Mouse (Mus musculus): ENCODE data around the gene Tspan31. TPM values are rescaled to one million over a fixed set of nuclear protein-coding genes. Genes with fewer than 3 reads are reported as not detected.
"Not testable (repeated sequence)": the region's sequence is repeated elsewhere in the genome, so short reads cannot be mapped to it uniquely, and the experiment has no call there.

Tspan31 gene
- polyA plus RNA-seq, 1 experiment = 118 TPM

DNA sequence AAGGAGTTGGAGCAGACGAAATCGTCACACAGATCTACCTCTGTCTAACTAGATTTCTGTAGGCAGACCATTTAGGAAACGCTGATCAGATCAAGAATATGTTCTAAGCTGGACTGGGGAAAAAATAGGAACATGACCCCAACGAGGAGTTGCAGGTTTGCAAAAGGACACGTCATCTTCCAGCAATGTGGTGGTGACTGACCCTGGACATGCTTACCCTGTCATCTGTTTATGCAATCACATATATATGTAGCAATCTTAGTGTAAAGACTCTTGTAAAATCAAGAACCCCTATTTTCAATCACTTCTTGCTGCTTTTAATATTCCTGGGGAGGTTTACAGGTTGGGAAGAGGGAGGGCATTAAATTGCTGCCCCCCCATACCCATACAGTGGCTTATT, 7.6 kb downstream of the Tspan31 start:
- Histone ChIP-seq H3K79me2 (ENCODE audit: control insufficient read depth, insufficient read depth) (peaks cover 42% of the 10 kb centered on the region), H3K4me3 (ENCODE audit: insufficient read depth, poor library complexity, severe bottlenecking) (peak overlapping the region; percentile 29), H3K27me3 (ENCODE audit: control insufficient read depth, insufficient read depth, insufficient read length) (no peaks in the 10 kb centered on the region), H3K36me3 (ENCODE audit: control insufficient read depth, insufficient read depth) (peaks cover 30% of the 10 kb centered on the region), H3K79me3 (ENCODE audit: low read depth) (peaks cover 24% of the 10 kb centered on the region), H3ac (ENCODE audit: control insufficient read depth, insufficient read length, low read depth) (no peak overlapping the region)
- TF ChIP-seq CEBPB (IDR thresholded peaks at IDR 0.05; ENCODE audit: low read depth) = peak; percentile 75
- no peak for TF ChIP-seq USF1 (IDR thresholded peaks at IDR 0.05; ENCODE audit: low read depth)

GRCm38 (mm10) chr10:127062101-127062500, 8.0 kb downstream of the Tspan31 start:
- peaks cover 24% of the 10 kb centered on the region for H3K79me3 ChIP-seq (ENCODE audit: low read depth)

DNA sequence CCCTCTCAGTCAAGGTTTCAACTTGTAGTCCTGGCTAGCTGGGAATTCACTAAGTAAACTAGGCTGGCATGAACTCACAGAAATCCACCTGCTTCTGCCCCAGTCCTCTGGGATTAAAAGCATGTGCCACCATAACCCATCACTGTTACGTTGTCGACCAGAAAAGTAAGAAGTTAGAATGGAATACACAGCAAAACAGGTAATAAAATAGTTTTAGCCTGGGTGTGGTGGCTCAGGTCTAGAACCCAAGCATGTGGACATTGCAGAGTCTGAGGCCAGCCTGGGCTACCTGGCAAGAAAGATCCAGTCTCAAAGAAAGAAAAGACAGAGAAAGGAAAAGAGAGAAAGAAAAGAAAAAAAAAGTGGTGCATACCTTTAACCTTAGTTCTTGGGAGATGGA, 8.6 kb downstream of the Tspan31 start:
- TF ChIP-seq FOSL1 (IDR thresholded peaks at IDR 0.05; ENCODE audit: insufficient read depth, low read length, poor library complexity, severe bottlenecking) (no peak), USF1 (IDR thresholded peaks at IDR 0.05; ENCODE audit: low read depth) (no peak)
- H3K79me2 ChIP-seq (ENCODE audit: control insufficient read depth, insufficient read depth) = peaks cover 32% of the 10 kb centered on the region
- peaks cover 24% of the 10 kb centered on the region for H3K79me3 ChIP-seq (ENCODE audit: low read depth)
- H3K36me3 ChIP-seq (ENCODE audit: control insufficient read depth, insufficient read depth) = peaks cover 20% of the 10 kb centered on the region
- no peak overlapping the region for H3K4me3 ChIP-seq (ENCODE audit: insufficient read depth, poor library complexity, severe bottlenecking)
- H3K27me3 ChIP-seq (ENCODE audit: control insufficient read depth, insufficient read depth, insufficient read length) = no peaks in the 10 kb centered on the region
- no peak overlapping the region for H3ac ChIP-seq (ENCODE audit: control insufficient read depth, insufficient read length, low read depth)

More at GRCm38 (mm10) chr10:127062101-127062500, 8.0 kb downstream of the Tspan31 start:
- not testable (repeated sequence) for H3K27me3 ChIP-seq (ENCODE audit: control insufficient read depth, insufficient read depth, insufficient read length); H3K4me3 ChIP-seq (ENCODE audit: insufficient read depth, poor library complexity, severe bottlenecking); H3ac ChIP-seq (ENCODE audit: control insufficient read depth, insufficient read length, low read depth)
- H3K79me2 ChIP-seq (ENCODE audit: control insufficient read depth, insufficient read depth) = peaks cover 38% of the 10 kb centered on the region
- peaks cover 26% of the 10 kb centered on the region for H3K36me3 ChIP-seq (ENCODE audit: control insufficient read depth, insufficient read depth)

DNA sequence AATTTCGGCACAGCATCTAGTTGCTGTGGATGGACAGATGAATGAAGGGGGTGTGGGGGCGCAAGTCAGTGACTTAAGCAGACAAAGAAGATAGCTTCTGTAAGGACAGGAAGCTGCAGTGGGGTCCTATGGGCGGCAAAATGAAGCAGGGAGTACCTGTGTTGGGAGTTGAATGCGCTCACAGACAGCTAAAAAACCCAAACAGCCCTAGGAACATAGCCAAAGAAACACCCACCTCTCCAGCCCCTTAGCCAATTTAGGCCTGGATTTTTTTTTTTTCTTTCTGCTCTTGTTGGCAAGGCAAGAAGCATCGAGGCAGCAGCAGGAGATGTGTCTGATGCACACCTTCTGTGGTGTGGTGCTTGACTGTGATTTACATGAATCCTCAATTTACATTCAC, 9.0 kb downstream of the Tspan31 start:
- Histone ChIP-seq H3K27me3 (ENCODE audit: control insufficient read depth, insufficient read depth, insufficient read length) (no peaks in the 10 kb centered on the region), H3K79me3 (ENCODE audit: low read depth) (peaks cover 24% of the 10 kb centered on the region)

GRCm38 (mm10) chr10:127059968-127060916, 9.8 kb downstream of the Tspan31 start, which contains the start of gene March9:
TSS of gene March9 (minus strand) at chr10:127060184.
- no peaks in the 10 kb centered on the region for H3K27me3 ChIP-seq (ENCODE audit: control insufficient read depth, insufficient read depth, insufficient read length)

More for the DNA sequence above, 9.0 kb downstream of the Tspan31 start:
- peaks cover 28% of the 10 kb centered on the region for H3K79me2 ChIP-seq (ENCODE audit: control insufficient read depth, insufficient read depth)
- no peak overlapping the region for H3ac ChIP-seq (ENCODE audit: control insufficient read depth, insufficient read length, low read depth)
- no peak overlapping the region for H3K4me3 ChIP-seq (ENCODE audit: insufficient read depth, poor library complexity, severe bottlenecking)
- TF ChIP-seq MYOG (IDR thresholded peaks at IDR 0.05; ENCODE audit: control insufficient read depth, extremely low read depth, insufficient read length) (no peak), CTCF (IDR thresholded peaks at IDR 0.05; ENCODE audit: control insufficient read depth, insufficient read depth, insufficient read length) (no peak), FOSL1 (IDR thresholded peaks at IDR 0.05; ENCODE audit: insufficient read depth, low read length, poor library complexity, severe bottlenecking) (no peak), USF1 (IDR thresholded peaks at IDR 0.05; ENCODE audit: low read depth) (no peak), CEBPB (IDR thresholded peaks at IDR 0.05; ENCODE audit: low read depth) (no peak), MYOD1 (IDR thresholded peaks at IDR 0.05; ENCODE audit: control insufficient read depth, insufficient read length, low read depth) (no peak), MAX (IDR thresholded peaks at IDR 0.05) (no peak)
- H3K36me3 ChIP-seq (ENCODE audit: control insufficient read depth, insufficient read depth) = peaks cover 16% of the 10 kb centered on the region

GRCm38 (mm10) chr10:127059174-127059967, 10.7 kb downstream of the Tspan31 start:
- TF ChIP-seq MYOG (IDR thresholded peaks at IDR 0.05; ENCODE audit: control insufficient read depth, extremely low read depth, insufficient read length) (no peak), MYOD1 (IDR thresholded peaks at IDR 0.05; ENCODE audit: control insufficient read depth, insufficient read length, low read depth) (no peak), CTCF (IDR thresholded peaks at IDR 0.05; ENCODE audit: control insufficient read depth, insufficient read depth, insufficient read length) (no peak), FOSL1 (IDR thresholded peaks at IDR 0.05; ENCODE audit: insufficient read depth, low read length, poor library complexity, severe bottlenecking) (no peak), USF1 (IDR thresholded peaks at IDR 0.05; ENCODE audit: low read depth) (no peak), MAX (IDR thresholded peaks at IDR 0.05) (no peak)
- no peaks in the 10 kb centered on the region for H3K27me3 ChIP-seq (ENCODE audit: control insufficient read depth, insufficient read depth, insufficient read length)
- H3K36me3 ChIP-seq (ENCODE audit: control insufficient read depth, insufficient read depth) = no peaks in the 10 kb centered on the region
- H3K4me3 ChIP-seq (ENCODE audit: insufficient read depth, poor library complexity, severe bottlenecking) = peak overlapping the region; percentile 36
- peak overlapping the region; percentile 82 for H3ac ChIP-seq (ENCODE audit: control insufficient read depth, insufficient read length, low read depth)
- H3K79me2 ChIP-seq (ENCODE audit: control insufficient read depth, insufficient read depth) = peaks cover 11% of the 10 kb centered on the region
- H3K79me3 ChIP-seq (ENCODE audit: low read depth) = peaks cover 9% of the 10 kb centered on the region

More at GRCm38 (mm10) chr10:127059968-127060916, 9.8 kb downstream of the Tspan31 start, which contains the start of gene March9:
- peaks cover 8% of the 10 kb centered on the region for H3K36me3 ChIP-seq (ENCODE audit: control insufficient read depth, insufficient read depth)
- peaks cover 17% of the 10 kb centered on the region for H3K79me3 ChIP-seq (ENCODE audit: low read depth)
- peak within 1 kb of the TSS; percentile 36 for H3K4me3 ChIP-seq (ENCODE audit: insufficient read depth, poor library complexity, severe bottlenecking)
- no peak for TF ChIP-seq USF1 (IDR thresholded peaks at IDR 0.05; ENCODE audit: low read depth)
- no peak for TF ChIP-seq MYOD1 (IDR thresholded peaks at IDR 0.05; ENCODE audit: control insufficient read depth, insufficient read length, low read depth)
- TF ChIP-seq MYOG (IDR thresholded peaks at IDR 0.05; ENCODE audit: control insufficient read depth, extremely low read depth, insufficient read length) = no peak
- peak within 1 kb of the TSS; percentile 82 for H3ac ChIP-seq (ENCODE audit: control insufficient read depth, insufficient read length, low read depth)
- H3K79me2 ChIP-seq (ENCODE audit: control insufficient read depth, insufficient read depth) = peaks cover 20% of the 10 kb centered on the region
